Mouse (Mus musculus) kidney, adult 9 months (tissue): ENCODE measurements around the gene Chst11.

Experiments used
- DNase-seq: peaks from one replicate; pipeline ENCODE4 v3.0.0; 2022

Chst11 gene

DNA sequence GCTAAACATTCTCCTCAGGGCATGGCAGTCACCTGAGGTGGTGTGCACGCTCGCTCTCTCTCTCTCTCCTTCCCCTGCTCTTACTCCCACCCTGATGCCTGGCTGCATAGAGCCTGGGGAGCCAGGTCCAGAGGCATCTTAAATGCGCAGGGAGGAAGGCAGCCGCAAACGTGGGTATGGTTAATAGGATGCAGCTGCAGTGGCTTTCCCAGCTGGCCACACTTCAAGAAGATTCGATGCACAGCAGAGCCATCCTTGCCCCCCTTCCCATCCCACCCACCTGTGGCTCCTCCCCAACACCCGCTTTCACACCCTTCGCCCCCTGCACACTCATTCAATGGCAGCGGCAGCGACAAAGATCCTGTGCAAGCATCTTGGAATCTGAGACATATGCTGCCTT, 95.6 kb downstream of the Chst11 start:
- no peak for DNase-seq

GRCm38 (mm10) chr10:83083946-83084345, 98.6 kb downstream of the Chst11 start:
- DNase-seq: no peak

DNA sequence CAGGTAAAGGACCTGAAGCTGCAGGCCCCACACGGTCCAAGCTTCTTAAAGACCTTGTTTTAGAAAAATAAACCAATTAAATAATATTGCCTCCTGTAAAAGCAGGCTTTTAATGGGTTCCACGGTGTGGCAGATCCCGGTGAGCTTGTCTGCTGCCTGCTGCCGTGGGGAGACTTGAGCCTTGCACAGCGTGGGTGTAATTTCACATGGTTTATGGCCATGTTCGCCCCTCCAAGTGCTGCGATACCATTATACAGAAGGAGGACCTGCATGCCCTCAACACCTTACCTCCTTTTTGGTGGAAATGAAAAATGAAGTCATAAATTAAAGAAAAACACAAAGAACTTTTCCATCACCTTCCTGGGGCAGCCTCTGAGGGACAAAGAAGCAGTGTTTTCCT, 103.0 kb downstream of the Chst11 start:
- DNase-seq: no peak

DNA sequence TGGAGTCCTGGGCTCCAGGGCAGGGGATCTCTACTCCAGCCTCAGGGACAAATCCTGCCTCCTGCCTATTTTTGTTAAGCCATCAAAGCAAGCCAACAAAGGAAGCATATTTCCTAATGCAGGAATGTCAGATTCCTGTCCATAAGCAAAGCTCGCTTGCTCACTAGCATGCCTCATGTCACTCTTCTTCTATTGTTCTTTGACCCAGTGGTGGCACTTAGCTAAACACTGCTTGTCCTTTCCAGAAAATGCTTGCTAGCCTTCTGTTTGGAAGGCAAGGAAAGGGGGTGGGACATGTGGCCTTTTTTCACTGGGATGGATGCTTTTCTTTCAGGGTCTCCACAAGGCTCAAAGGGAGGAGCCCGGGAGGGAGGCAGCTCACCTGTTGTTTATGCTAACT, 103.5 kb downstream of the Chst11 start:
- DNase-seq: no peak

- no peak for DNase-seq
Observed at GRCm38 (mm10) chr10:83090185-83090584, 104.9 kb downstream of the Chst11 start.

DNA sequence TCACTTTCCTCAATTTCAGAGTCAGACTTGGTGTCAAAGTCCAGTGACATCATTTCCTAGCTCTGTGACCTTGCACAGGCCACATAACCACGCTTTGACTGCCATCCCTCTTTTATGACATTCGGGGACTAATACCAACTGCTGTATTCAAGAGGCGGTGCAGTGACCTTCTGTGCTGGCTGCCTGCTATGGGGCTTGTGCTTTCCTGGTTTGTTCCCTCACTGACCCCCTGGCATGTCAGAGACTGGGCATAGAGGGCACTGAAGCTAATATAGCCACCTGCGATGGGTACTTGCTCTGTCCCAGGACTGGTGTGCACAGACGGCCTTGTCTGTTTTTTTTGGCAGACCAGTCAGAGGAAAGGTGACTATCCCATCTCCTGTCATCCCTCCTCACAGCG, 108.4 kb downstream of the Chst11 start:
- DNase-seq: no peak

DNA sequence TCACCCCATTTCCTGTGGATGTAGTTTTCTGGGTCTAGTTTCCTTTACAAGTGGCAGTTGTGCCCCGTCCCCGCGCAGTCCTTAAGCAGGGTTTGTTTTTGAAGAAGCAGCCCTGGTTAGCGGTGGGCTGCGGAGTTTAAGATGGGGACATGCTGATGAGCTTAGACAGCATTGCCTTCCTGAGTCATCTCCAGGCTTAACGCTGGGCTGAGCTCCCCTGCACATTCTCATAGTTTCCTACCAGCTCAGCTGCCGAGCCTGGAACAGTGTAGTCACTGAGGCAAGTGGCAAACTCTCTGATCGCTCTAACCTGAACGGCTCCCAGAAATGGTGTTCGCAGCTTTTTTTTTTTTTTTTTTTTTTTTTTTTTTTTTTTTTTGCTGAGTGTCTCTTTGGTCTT, 109.0 kb downstream of the Chst11 start:
- DNase-seq: no peak

DNA sequence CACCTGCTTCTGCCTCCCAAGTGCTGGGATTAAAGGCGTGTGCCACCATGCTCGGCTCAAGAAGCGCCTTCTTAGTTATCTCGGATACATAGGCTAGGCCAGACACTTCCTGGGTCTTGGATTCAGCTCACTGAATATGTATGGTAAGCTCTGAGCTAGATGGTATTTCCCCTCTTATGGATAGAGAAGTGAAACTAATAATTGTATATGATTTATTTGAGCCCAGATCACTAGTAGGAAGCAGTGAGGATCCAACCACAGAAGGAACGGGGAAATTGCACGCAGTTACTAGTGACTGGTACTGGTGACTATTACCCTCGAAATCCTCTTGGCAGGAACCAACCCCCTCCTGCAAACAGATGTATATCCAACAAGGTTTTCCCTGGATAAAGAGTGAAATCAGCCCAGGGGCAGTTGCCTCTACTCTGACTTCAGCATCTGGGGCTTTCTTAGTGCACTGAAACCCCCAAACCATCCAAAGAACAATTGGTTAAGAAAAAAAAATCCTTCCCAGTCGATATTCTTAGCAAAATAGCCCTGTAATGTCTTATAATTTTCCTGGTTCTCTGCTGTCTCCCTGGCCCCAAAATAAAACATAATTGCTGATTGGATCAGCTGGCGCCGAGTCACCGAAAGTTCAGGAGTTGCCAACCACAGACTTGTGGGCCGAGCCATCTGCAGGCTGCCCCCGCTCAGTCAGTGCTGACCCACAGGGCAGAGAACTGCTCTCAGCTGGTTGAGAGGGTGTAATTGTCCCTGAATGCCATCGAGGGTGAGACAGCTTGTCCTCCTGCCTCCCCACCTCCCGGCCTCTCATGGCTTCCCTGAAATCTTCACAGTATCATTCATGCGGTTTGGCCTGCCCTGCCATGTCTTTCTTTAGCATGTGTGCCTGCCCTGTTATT, 109.8 kb downstream of the Chst11 start:
- DNase-seq: no peak

- no peak for DNase-seq
Observed at GRCm38 (mm10) chr10:83096257-83096656, 111.0 kb downstream of the Chst11 start.

DNA sequence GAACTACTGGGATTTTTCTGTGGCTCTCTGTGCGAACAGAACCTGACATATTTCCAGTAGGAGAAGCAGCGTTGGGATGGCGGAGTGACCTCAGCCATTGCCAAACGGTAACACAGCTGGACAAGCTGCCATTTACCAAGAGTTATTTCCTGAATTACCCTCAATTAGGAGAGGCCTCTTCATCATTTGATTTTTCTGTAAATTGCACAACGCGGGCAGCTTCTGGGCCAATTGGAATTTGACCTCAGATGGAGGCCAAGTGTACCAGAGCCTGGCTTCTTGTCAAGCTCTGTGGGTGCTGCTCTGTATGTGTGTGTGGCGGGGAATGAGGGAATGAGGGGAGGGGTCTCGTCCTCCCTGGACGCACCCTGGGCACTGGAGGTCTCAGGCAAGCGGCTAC, 113.6 kb downstream of the Chst11 start:
- DNase-seq: peak; percentile 89

GRCm38 (mm10) chr10:83099669-83100068, 114.4 kb downstream of the Chst11 start:
- DNase-seq: no peak

GRCm38 (mm10) chr10:83100890-83101289, 115.6 kb downstream of the Chst11 start:
- no peak for DNase-seq

DNA sequence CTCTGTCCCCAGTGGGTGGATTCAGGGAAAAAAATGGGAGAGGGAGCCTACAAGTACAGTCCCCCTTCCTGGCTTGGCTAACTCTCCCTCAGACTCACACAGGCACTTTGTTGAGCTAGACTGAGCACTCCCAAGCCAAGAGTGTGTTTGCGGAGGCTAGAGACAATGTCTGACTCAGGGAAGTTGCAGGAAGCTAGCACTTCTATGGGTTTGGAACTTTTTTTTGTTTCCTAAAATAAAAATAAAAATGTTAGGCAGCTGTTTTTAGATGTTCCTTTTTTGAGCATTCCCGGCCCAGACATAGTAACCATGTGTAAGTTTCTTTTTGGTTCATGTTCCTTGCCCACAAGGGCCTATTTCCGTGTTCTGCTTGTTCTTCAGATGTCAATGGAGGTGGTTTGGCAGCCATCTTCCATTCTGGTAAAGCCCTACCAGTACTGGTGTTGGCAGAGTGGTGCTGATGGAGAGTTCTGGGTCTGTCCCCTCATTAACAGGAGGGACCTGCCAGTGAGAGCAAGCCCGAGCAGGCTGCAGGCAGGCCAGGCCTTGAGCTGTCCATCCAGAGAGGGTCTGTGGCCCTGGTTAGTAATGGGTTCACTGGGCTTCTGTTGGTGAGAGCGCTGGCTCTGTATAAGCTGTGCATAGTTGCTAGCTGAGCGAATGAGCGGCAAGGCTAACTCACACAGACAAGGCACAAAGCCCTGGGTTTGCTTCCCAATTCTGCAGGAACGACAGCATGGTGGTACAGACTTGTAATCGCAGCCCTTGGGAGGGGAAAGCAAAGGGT, 116.3 kb downstream of the Chst11 start:
- DNase-seq: no peak

GRCm38 (mm10) chr10:83102745-83103144, 117.4 kb downstream of the Chst11 start:
- no peak for DNase-seq

- no peak for DNase-seq
Observed at GRCm38 (mm10) chr10:83104221-83104620, 118.9 kb downstream of the Chst11 start.

GRCm38 (mm10) chr10:83106152-83106746, 121.0 kb downstream of the Chst11 start:
- DNase-seq: no peak

- DNase-seq: no peak
Observed at GRCm38 (mm10) chr10:83107385-83107784, 122.1 kb downstream of the Chst11 start.

DNA sequence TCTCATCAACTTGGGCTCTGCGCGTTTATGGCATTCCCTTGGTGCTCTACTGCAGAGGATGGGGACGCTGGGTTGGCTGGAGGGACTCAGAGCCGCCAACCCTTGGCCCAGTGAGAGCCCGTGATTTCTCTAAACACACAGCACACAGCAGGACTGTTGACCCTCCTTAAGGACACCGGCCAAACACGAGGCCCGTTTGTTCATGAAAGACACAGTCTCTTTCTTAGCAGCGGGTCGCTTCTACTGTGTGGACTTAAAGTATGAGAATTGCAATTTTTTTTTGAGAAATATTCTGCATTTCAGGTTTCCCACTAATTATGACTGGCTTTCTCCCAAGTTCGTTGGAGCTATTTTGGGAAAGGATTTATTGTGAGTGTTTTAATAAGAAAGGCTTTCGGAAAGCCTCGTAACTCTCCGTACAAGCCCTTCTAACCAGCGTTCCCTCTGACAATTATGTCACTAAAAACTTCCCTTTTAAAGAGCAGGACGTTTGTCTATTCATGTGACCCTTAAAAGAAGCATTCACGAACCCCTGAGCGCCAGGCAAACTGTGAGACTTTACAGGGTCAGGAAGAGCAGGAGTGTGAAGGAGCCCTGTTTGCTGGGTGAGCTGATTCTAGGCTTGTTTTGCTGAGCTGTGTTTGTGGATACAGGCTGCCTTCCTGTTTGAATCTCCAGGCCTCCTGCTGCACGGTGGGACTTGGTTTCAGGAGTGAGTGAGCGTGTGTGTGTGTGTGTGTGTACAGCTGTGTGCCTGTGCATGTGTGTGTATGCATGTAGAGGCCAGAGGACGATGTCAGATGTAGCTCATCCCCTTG, 122.8 kb downstream of the Chst11 start:
- no peak for DNase-seq

- DNase-seq: no peak
Observed at GRCm38 (mm10) chr10:83108946-83109345, 123.6 kb downstream of the Chst11 start.

- no peak for DNase-seq
Observed at GRCm38 (mm10) chr10:83111046-83111445, 125.7 kb downstream of the Chst11 start.

DNA sequence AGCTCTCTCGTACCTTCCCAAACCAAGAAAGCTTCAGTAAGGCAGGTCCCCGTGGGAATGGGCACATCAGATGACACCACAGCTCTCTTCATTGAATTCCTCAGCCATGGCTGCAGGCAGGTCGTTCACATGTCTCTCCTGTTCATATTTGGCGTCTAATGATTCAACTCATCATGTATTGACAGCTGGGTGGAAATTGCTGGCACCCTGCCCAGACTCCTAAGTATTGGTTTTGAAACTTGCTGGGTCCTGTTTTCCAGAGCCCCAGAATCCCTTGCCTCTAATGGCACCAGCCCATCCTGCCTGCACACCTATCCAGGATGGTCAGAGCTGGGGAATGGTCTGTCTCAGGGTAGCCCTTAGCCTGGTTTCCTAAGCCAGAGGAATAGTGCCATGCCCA, 127.0 kb downstream of the Chst11 start:
- no peak for DNase-seq

DNA sequence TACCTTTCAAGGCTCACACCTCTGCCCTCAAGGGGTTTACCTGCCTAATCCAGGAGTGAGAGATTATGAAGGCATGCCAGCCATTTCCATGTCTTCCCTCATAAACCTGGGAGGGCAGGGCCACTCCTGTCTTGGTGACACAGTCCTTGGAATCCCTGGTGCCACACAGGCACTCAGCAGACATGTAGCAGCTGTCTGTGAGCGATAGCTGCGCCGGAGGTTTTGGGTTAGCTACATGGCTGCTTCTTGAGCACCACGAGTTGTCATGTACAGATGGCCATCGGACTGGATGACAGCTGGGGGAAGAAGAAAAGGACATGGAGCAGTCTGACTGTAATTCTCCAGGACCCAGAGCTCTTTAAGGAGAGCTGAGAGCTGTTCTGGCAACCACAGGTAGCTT, 129.3 kb downstream of the Chst11 start:
- DNase-seq: no peak

DNA sequence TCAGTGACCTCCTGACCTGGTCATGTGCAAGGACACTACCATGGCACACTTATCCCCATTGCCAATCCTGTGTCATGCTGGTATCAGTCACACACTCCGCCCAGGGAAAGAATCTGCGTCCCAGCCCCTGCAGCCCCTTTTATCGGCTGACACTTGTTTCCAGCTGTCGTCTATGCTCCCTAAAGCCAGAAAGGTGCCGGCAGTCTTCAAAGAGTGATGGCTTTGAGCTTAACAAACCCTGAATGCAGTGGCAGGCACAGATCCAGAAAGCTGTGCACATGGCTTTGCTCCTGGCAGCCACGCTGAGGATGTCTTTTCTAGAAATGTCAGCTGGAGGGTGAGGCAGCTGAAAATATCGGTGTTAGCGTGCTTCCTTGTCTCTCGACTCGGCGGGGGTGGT, 131.6 kb downstream of the Chst11 start:
- DNase-seq: no peak
